ENCODE assay signal across 28 mouse cellular contexts in the genomic region with DNA sequence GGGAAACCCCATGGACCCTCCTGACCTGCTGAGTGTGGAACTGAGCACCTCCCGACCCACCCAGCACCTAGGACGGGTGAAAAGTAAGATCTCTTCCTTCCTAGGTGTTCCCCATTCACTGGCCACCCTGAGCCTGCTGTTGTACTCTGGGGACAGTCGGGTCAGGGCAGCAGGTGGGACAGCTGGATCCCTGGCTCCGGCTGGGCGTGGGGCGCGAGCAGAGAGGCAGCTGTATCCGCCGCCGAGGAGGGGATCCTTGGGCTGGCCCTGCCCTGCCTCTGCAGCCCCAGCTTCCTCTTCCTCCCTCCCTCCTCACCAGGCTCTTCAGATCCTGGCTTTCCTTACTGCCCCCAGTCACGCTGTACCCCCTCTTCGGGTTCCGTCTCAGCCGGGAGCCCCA. TPM values are rescaled to one million over a fixed set of nuclear protein-coding genes. Genes with fewer than 3 reads are reported as not detected.
A peak's percentile ranks its signal among the peaks of the same experiment; 100 is the strongest.
DNase-seq lines count a peak whose midpoint lies in the region; ATAC-seq and TF ChIP-seq lines count a peak whose summit lies in the region.
"Had no signal": no experiment of that assay in that cellular context is flagged by ENCODE, and none has a peak within 500 bp of the region (broad histone marks: within the 10 kb centered on the region; RNA-seq: fewer than 3 reads in every experiment).

No protein-coding gene starts in this region.

- H3K36me3 ChIP-seq in embryonic facial prominence, embryonic 12.5 days = peaks cover 84% of the 10 kb centered on the region
- H3K36me3 ChIP-seq in embryonic facial prominence, embryonic 10.5 days (replicated peaks) = peaks cover 93% of the 10 kb centered on the region
- peaks cover 92% of the 10 kb centered on the region for H3K36me3 ChIP-seq in midbrain, embryonic 10.5 days
- H3K36me3 ChIP-seq in midbrain, embryonic 13.5 days = peaks cover 89% of the 10 kb centered on the region
- H3K36me3 ChIP-seq in E14TG2a.4 (ENCODE audit: insufficient read depth, low read length) (peaks cover 96% of the 10 kb centered on the region), myocyte (ENCODE audit: control insufficient read depth, insufficient read depth) (peaks cover 3% of the 10 kb centered on the region)

- DNase-seq in embryonic facial prominence, embryonic 10.5 days (ENCODE audit: low spot score) = no peak
- no peak for DNase-seq in midbrain, embryonic 10.5 days (ENCODE audit: low spot score)
- DNase-seq in frontal cortex, postnatal 10 days (ENCODE audit: low spot score in 2 of 2) = no peak
- DNase-seq in lung, postnatal 25 days (ENCODE audit: low spot score) = no peak
- DNase-seq: adrenal gland, postnatal 36 days; cerebellum, adult 11-12 months; cerebellum, postnatal 14 days; heart, adult 18-20 months; heart, postnatal 10 days; lung, adult 2 months; lung, postnatal 14 days; midbrain, embryonic 14.5 days; right cerebral cortex, postnatal 14 days; spleen, adult 18-20 months; thymus, postnatal 25 days had no signal

- ATAC-seq in embryonic facial prominence, embryonic 12.5 days (ENCODE audit: insufficient number of reproducible peaks, insufficient read depth, low FRiP score, low TSS enrichment) = no peak
- ATAC-seq in midbrain, embryonic 13.5 days = no peak
- ATAC-seq: CD4-positive, CD25-positive, alpha-beta regulatory T cell, adult 4 months; forebrain, embryonic 13.5 days; liver, embryonic 12.5 days had no signal

- H3K9me3 ChIP-seq in embryonic facial prominence, embryonic 12.5 days = no peaks in the 10 kb centered on the region
- no peaks in the 10 kb centered on the region for H3K9me3 ChIP-seq in embryonic facial prominence, embryonic 10.5 days
- H3K9me3 ChIP-seq in midbrain, embryonic 10.5 days (replicated peaks) = no peaks in the 10 kb centered on the region
- H3K9me3 ChIP-seq in midbrain, embryonic 13.5 days = no peaks in the 10 kb centered on the region
- no peaks in the 10 kb centered on the region for H3K9me3 ChIP-seq in E14TG2a.4 (ENCODE audit: low read length)
- H3K9me3 ChIP-seq: embryonic facial prominence, embryonic 13.5 days; forebrain, embryonic 13.5 days; heart, embryonic 12.5 days; limb, embryonic 12.5 days; liver, embryonic 12.5 days; neural tube, embryonic 12.5 days had no signal

- H3K27me3 ChIP-seq in embryonic facial prominence, embryonic 12.5 days = no peaks in the 10 kb centered on the region
- H3K27me3 ChIP-seq in embryonic facial prominence, embryonic 10.5 days (replicated peaks; ENCODE audit: low read depth, poor library complexity, severe bottlenecking) = no peaks in the 10 kb centered on the region
- no peaks in the 10 kb centered on the region for H3K27me3 ChIP-seq in midbrain, embryonic 10.5 days (ENCODE audit: low read depth, poor library complexity, severe bottlenecking)
- no peaks in the 10 kb centered on the region for H3K27me3 ChIP-seq in midbrain, embryonic 13.5 days
- H3K27me3 ChIP-seq in E14TG2a.4 (ENCODE audit: insufficient read depth, low read length) = no peaks in the 10 kb centered on the region
- no peaks in the 10 kb centered on the region for H3K27me3 ChIP-seq in myocyte (ENCODE audit: control insufficient read depth, insufficient read depth, insufficient read length)
- H3K27me3 ChIP-seq: embryonic facial prominence, embryonic 13.5 days; forebrain, embryonic 13.5 days; limb, embryonic 12.5 days; liver, embryonic 12.5 days; neural tube, embryonic 12.5 days had no signal

- no peaks in the 10 kb centered on the region for H3K79me2 ChIP-seq in myocyte (ENCODE audit: control insufficient read depth, insufficient read depth)

- no peak overlapping the region for H3ac ChIP-seq in myocyte (ENCODE audit: control insufficient read depth, insufficient read length)

- no peak overlapping the region for H3K4me2 ChIP-seq in embryonic facial prominence, embryonic 12.5 days (replicated peaks)
- H3K4me2 ChIP-seq in midbrain, embryonic 13.5 days (replicated peaks) = no peak overlapping the region
- no peak overlapping the region for H3K4me2 ChIP-seq in myocyte (ENCODE audit: low read depth)
- H3K4me2 ChIP-seq: embryonic facial prominence, embryonic 13.5 days; forebrain, embryonic 13.5 days; heart, embryonic 12.5 days; hindbrain, embryonic 14.5 days; limb, embryonic 12.5 days; liver, embryonic 12.5 days; neural tube, embryonic 12.5 days had no signal

- H3K4me1 ChIP-seq in embryonic facial prominence, embryonic 12.5 days = no peaks in the 10 kb centered on the region
- peaks cover 11% of the 10 kb centered on the region; the same call in 1 of the 2 replicates for H3K4me1 ChIP-seq in embryonic facial prominence, embryonic 10.5 days
- H3K4me1 ChIP-seq in midbrain, embryonic 10.5 days = 0 out of 2 replicates have a peak, but pooled peaks cover 3% of the 10 kb centered on the region
- no peaks in the 10 kb centered on the region; the same call in 1 of the 2 replicates for H3K4me1 ChIP-seq in midbrain, embryonic 13.5 days (replicated peaks)
- peaks cover 96% of the 10 kb centered on the region for H3K4me1 ChIP-seq in E14TG2a.4 (replicated peaks; ENCODE audit: low read depth, low read length)
- H3K4me1 ChIP-seq: forebrain, embryonic 13.5 days; limb, embryonic 12.5 days; neural tube, embryonic 12.5 days had no signal

- H3K27ac ChIP-seq in embryonic facial prominence, embryonic 12.5 days = 0 out of 2 replicates have a peak overlapping the region, but pooled peaks have one; percentile 17
- no peak overlapping the region; the same call in 1 of the 2 replicates for H3K27ac ChIP-seq in embryonic facial prominence, embryonic 10.5 days (replicated peaks)
- 0 out of 2 replicates have a peak overlapping the region, but pooled peaks have one; percentile 23 for H3K27ac ChIP-seq in midbrain, embryonic 10.5 days (replicated peaks)
- H3K27ac ChIP-seq in midbrain, embryonic 13.5 days = no peak overlapping the region
- H3K27ac ChIP-seq: embryonic facial prominence, embryonic 13.5 days; forebrain, embryonic 13.5 days; hindbrain, embryonic 14.5 days; layer of hippocampus, adult 2 months; limb, embryonic 12.5 days; liver, embryonic 12.5 days; neural tube, embryonic 12.5 days had no signal

- no peak overlapping the region for H3K9ac ChIP-seq in embryonic facial prominence, embryonic 12.5 days
- H3K9ac ChIP-seq in midbrain, embryonic 13.5 days (replicated peaks) = no peak overlapping the region
- H3K9ac ChIP-seq: embryonic facial prominence, embryonic 13.5 days; forebrain, embryonic 13.5 days; heart, embryonic 12.5 days; hindbrain, embryonic 14.5 days; limb, embryonic 12.5 days; liver, embryonic 12.5 days; neural tube, embryonic 12.5 days had no signal

- no peak overlapping the region for H3K4me3 ChIP-seq in embryonic facial prominence, embryonic 12.5 days
- no peak overlapping the region for H3K4me3 ChIP-seq in embryonic facial prominence, embryonic 10.5 days
- no peak overlapping the region for H3K4me3 ChIP-seq in midbrain, embryonic 10.5 days
- H3K4me3 ChIP-seq in midbrain, embryonic 13.5 days (replicated peaks) = no peak overlapping the region
- H3K4me3 ChIP-seq in E14TG2a.4 (replicated peaks; ENCODE audit: low read length) (peak overlapping the region; percentile 23; the same call in 1 of the 2 replicates), myocyte (no peak overlapping the region)
- H3K4me3 ChIP-seq: embryonic facial prominence, embryonic 13.5 days; forebrain, embryonic 13.5 days; heart, embryonic 12.5 days; layer of hippocampus, adult 2 months; limb, embryonic 12.5 days; liver, embryonic 12.5 days; neural tube, embryonic 12.5 days had no signal

- no peak for TF ChIP-seq POLR2A in myocyte (IDR thresholded peaks at IDR 0.05; ENCODE audit: insufficient read length, low read depth)

- WGBS in embryonic facial prominence, embryonic 12.5 days = 83% methylated on average over 14 of the region's 14 CpGs
- WGBS in embryonic facial prominence, embryonic 10.5 days = 75% methylated on average over 14 of the region's 14 CpGs
- WGBS in midbrain, embryonic 10.5 days = 76% methylated on average over 14 of the region's 14 CpGs
- WGBS in midbrain, embryonic 13.5 days = 74% methylated on average over 14 of the region's 14 CpGs

- TF ChIP-seq CTCF in E14TG2a.4 (conservative IDR thresholded peaks at IDR 0.05; ENCODE audit: low read length) = no peak

TF ChIP-seq in myocyte, 11 proteins besides CTCF, POLR2A, EP300 and RAD21:
- no peak for TF ChIP-seq MAX (IDR thresholded peaks at IDR 0.05; ENCODE audit: low read depth)
- TF ChIP-seq REST (IDR thresholded peaks at IDR 0.05; ENCODE audit: insufficient read depth, insufficient read length) = no peak
- no peak for TF ChIP-seq TCF3 (IDR thresholded peaks at IDR 0.05; ENCODE audit: insufficient read length, low read depth)
- TF ChIP-seq SRF (IDR thresholded peaks at IDR 0.05; ENCODE audit: control insufficient read depth, insufficient read length, low read depth) = no peak
- peak in 1 of 3 experiments; percentile 59 for TF ChIP-seq MYOD1 (IDR thresholded peaks at IDR 0.05; ENCODE audit: control insufficient read depth in 1 of 3, insufficient read length in 2 of 3, low read depth in 2 of 3)
- TF ChIP-seq POLR2AphosphoS2 (IDR thresholded peaks at IDR 0.05; ENCODE audit: insufficient read length, low read depth) = no peak
- TF ChIP-seq CEBPB (IDR thresholded peaks at IDR 0.05; ENCODE audit: insufficient read depth, poor library complexity, severe bottlenecking) = no peak
- no peak for TF ChIP-seq TCF12 (IDR thresholded peaks at IDR 0.05; ENCODE audit: insufficient read depth, poor library complexity, severe bottlenecking)
- TF ChIP-seq MYOG (IDR thresholded peaks at IDR 0.05; ENCODE audit: control insufficient read depth in 1 of 3, insufficient read depth in 1 of 3, insufficient read length in 2 of 3, low read depth in 2 of 3) = peak in 2 of 3 experiments; percentile 57 to 67
- TF ChIP-seq USF1 (IDR thresholded peaks at IDR 0.05; ENCODE audit: low read depth) = no peak
- no peak for TF ChIP-seq E2F4 (IDR thresholded peaks at IDR 0.05; ENCODE audit: insufficient read depth)

RNA-seq across cellular contexts. Expression of a gene that starts 34.2 kb away (rescaled TPM):
- polyA plus RNA-seq in embryonic facial prominence, embryonic 12.5 days (2016; fragmentation: Nextera tagmentation; extraction: Ambion mirVana) = 13.4 and 13.8 TPM in 2 replicates
- polyA plus RNA-seq in embryonic facial prominence, embryonic 10.5 days (2016; fragmentation: Nextera tagmentation; extraction: Ambion mirVana) = 8.6 and 8.7 TPM in 2 replicates
- polyA plus RNA-seq in midbrain, embryonic 10.5 days (2016; fragmentation: Nextera tagmentation; extraction: Ambion mirVana) = 8.4 and 9.8 TPM in 2 replicates
- 15.6 and 17.7 TPM in 2 replicates for polyA plus RNA-seq in midbrain, embryonic 13.5 days (2015; fragmentation: Nextera tagmentation; extraction: Ambion mirVana)
- 35.0 TPM for polyA plus RNA-seq in myocyte (2012; fragmentation: generic; extraction: Trizol)

RNA-seq across cellular contexts. Expression of a gene that starts 57.8 kb away (rescaled TPM):
- 0.06 and 0.28 TPM in 2 replicates for polyA plus RNA-seq in embryonic facial prominence, embryonic 12.5 days (2016; fragmentation: Nextera tagmentation; extraction: Ambion mirVana)
- 0.26 and 0.29 TPM in 2 replicates for polyA plus RNA-seq in embryonic facial prominence, embryonic 10.5 days (2016; fragmentation: Nextera tagmentation; extraction: Ambion mirVana)
- 0.32 and 1.5 TPM in 2 replicates for polyA plus RNA-seq in midbrain, embryonic 10.5 days (2016; fragmentation: Nextera tagmentation; extraction: Ambion mirVana)
- not detected in 2 replicates for polyA plus RNA-seq in midbrain, embryonic 13.5 days (2015; fragmentation: Nextera tagmentation; extraction: Ambion mirVana)
- 0.12 TPM for polyA plus RNA-seq in myocyte (2012; fragmentation: generic; extraction: Trizol)
- polyA plus RNA-seq: CD4-positive, CD25-positive, alpha-beta regulatory T cell, adult 4 months; hindbrain, embryonic 14.5 days; limb, embryonic 12.5 days had no signal

Comparison
In these comparisons a context has a peak if more than half of its experiments do, and no peak if none do; other contexts are left out.
1. H3K27ac ChIP-seq: peak in embryonic facial prominence, embryonic 12.5 days (single experiment) and midbrain, embryonic 10.5 days (single experiment); none in embryonic facial prominence, embryonic 10.5 days (single experiment) and midbrain, embryonic 13.5 days (single experiment).